Mouse (Mus musculus) heart, postnatal 14 days (tissue): Measurements from ENCODE around the gene Mgat5b. TPM values are rescaled to one million over a fixed set of nuclear protein-coding genes. Genes with fewer than 3 reads are reported as not detected.

Experiments used
- DNase-seq, 2 experiments: peaks; one replicate each; pipeline ENCODE4 v3.0.0; 2021 to 2022
- intact Hi-C: fragments of 180-260 bp; cut with DNase I; formaldehyde crosslinking; loops from one replicate; pipeline ENCODE4 v1.15.1; 2025
- total RNA-seq, 2 experiments: library from RNA; stranded (reverse); gene quantifications; 2 replicates each; pipeline ENCODE4 v1.2.3; 2021

Mgat5b gene
- total RNA-seq, 2 experiments from 2014 or later = 0.12 to 0.26 TPM

DNA sequence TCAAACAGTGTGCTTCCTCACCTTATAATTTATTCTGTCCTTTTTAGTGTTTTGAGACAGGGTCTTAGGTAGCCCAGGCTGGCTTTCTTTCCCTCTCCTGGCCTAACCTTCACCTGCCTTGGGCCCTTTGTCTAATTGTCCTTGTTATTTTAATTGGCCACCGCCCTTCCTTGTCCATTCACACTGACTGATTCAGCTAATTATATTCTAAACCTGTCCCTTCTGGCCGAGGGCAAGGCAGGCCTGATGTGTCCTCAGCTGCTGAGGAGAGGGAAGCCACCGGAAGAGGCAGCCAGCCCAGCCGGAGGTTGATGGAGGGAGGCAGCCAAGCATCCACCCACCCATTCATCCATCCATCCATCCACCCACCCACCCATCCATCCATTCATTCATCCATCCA lies 52.2 kb downstream of the Mgat5b start:
- intact Hi-C loops = no loop called here
- DNase-seq = no peak

DNA sequence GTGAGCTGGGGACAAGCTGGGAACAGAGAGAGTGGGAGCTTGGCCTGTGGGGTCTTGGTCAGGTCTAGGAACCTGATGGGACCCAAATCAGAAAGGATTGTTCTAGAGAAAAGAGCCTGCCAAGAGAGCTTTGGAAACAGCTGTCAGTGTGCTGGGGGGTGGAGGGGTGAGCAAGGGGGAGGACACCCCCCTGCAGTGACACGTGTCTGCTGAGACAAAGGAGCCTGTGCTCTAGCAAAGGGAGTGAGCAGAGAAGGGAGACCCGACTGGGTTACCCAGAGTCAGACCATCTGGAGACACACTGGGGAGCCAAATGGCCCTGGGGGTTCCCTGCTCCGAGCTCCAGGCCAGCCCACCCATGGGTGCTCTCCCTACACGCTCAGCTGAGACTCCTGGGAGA lies 54.2 kb downstream of the Mgat5b start:
- intact Hi-C loops = no loop called here
- no peak for DNase-seq

DNA sequence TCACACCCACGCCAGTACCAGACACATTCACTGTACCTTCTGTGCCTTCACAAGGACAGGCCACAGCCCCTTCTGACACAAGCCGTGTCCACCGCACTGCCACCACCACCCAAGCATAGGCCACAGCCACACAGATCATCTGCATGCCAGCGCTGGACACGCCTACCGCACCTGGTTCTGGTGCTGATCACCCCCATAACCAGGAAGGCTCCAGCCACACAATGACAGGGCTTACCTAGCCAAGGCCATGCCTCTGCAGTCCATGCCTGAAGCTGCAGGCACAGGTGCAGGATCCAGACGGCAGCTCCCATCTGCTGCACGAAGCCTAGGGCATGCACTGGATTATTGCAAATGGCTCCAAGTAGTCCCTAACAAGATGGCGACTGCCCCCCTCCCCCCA lies 54.8 kb downstream of the Mgat5b start:
- intact Hi-C loops = no loop called here
- DNase-seq = no peak

DNA sequence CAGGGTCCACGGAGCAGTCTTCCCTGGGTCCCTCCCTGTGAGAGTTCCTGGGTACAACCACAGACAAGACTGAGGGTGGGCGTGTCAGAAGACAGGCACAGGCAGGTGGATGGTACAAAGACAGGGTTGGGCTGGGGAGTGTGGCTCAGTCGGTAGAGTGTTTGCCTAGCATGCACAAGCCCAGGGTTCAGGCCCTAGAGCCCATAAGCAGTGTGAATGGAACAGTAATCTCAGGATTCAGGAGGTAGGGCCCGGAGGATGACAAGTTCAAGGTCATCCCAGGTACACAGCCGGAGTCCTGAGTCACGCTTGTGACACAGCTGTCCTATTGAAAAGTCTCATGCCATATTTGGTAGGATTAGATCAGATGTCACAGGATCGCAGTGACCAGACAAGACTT lies 55.7 kb downstream of the Mgat5b start:
- DNase-seq = no peak
- intact Hi-C loops = no loop called here

DNA sequence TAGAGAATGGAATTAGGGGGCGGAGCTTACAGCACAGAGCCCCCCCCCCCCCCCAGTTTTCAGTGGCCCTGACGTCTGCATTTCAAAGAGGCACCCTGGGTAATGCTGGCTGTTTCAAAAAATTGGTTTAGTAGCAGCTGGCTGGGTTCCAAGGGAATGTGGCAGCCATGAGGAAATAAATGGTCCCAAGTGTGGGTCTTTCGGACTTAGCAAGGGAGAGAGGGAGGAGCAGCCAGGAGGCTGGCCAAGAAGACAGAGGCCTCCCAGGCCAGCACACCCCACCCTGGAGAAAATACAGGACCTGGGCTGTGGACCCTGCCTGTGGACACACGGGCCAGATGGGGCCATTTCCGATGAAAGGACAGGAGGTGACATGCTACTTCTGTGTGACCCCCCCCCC lies 61.6 kb downstream of the Mgat5b start:
- intact Hi-C loops = no loop called here
- peak in 1 of 2 experiments; percentile 29 for DNase-seq

DNA sequence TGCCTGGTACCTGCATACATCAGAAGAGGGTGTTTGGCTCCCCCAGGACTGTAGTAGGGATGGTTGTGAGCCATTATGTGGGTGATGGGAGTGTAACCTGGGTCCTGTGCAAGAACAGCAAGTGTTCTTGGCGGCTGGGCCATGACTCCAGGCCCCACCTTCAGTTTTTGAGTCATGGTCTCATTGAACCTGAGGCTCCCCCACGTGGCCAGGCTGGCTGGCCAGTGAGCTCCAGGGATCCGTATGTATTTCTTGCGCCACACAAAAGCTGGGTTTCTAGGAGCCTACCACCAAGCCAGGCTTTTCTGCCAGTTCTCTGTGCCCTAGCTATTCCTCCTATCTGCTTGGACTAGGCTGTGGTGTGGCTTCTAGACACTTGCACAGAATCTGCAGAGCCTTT lies 63.9 kb downstream of the Mgat5b start:
- intact Hi-C loops = no loop called here
- no peak for DNase-seq

DNA sequence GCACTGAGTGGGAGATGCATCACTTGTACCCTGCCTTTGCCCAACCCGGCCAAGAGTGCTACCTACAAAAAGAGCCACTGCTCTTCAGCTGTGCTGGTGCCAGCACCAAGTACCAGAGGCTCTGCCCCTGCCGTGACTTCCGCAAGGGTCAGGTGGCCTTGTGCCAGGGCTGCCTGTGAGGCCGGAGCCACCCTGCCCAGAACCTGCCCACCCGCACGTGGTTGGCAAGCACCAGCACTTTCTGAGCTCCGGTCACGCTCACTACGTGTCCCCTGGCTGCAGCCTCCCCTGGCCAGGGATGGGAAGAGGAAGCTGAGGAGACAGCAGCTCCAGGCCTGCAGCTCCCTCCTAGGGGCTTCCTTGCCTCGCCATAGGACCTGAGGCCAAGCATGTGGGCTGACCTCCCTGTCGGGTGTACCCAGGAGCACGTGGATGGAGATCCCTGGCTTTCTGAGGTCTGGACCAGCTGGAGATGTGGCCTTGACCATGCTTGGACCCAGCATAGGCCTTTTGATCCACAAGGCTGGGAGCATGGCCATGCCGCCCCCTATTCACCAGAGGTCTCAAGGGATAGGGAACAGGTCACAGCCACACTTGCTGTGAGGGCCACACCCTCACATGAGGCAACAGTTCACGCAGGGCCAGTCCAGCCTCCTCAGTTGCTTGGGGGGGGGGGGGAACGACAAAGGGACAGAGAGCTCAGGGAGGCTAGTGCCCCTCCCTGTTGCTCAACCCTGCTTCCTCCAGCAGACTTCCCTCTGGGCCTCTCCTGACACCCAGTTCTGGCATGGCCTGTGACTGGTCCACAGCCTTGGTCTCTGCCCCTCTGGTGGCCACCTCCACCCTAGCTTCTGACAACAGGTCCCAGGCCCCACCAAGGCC lies 67.1 kb downstream of the Mgat5b start:
- intact Hi-C loops = no loop called here
- DNase-seq = peak; percentile 16 to 20

DNA sequence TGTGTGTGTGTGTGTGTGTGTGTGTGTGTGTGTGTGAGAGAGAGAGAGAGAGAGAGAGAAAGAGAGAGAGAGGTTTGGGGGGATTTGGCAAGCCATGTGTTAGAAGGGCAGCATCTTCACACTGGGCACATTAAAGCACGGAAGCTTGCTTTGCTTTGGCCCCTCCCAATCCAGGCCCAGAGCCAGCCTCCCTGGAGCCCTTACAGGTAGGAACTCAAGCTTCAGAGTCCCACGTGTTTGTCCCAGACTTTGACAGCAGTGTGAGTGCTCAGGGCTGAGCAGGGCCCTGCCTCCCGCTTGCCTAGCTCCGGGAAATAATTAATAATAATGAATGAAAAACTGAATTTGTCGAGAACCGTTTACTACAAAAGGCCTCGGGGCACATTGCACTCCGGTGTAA lies 69.5 kb downstream of the Mgat5b start:
- intact Hi-C loops = no loop called here
- DNase-seq = no peak

DNA sequence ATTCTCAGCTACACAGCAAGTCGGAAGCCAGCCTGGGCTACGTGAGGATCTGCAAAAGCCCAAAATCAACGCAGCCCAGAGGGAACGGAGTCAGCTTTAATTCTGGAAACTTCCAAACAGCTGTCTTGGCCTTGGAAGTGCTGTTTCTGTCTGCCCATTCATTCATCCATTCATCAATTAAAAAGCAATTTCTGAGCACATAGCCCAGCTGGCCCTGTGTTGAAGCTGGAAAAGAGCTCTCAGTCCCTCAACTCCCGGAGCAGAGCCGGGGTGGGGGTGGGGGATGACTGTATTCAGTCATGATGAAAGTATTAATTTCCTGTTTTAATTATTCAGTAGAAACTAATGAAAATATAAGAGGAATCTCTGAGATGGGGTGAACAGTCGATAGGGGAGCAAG lies 71.6 kb downstream of the Mgat5b start:
- DNase-seq = no peak
- intact Hi-C loops = no loop called here

DNA sequence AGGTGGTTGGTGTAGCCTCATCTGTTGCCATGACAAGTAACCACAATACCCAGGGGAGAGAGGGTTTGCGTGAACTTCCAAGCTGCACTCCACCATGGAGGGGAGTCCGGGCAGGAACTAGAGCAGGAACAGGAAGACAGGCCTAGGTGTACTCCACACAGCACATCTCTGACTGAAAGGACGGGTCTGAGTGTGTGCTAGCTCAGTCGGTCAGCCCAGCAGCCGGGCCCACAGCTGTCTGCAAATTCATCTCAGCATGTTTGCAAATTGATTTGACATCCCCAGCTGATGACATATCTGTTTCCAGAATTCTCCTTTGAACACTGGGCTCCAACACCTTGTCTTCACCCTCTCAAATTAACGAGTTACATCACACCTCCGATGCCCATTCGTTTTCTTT lies 72.7 kb downstream of the Mgat5b start:
- DNase-seq = no peak
- intact Hi-C loops = no loop called here

DNA sequence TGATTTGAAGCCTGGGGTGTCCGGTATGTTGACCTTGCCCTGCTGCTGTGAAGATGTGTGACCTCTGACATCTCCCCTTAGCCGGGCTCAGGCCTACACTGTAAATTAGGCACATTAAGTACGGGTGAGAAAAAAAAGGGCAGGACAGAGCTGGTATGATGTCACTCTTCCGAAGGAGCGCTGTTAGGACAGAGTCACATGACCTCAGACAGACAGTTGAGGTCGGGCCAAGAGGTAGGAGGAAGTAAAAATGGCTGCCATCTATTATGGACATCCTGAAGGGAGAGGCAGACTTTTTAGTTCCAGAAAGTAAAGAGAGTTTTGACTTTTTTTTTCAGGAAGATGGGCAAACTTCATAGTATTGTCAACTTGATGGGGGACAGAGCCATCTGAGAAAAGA lies 73.3 kb downstream of the Mgat5b start:
- no peak for DNase-seq
- intact Hi-C loops = no loop called here

DNA sequence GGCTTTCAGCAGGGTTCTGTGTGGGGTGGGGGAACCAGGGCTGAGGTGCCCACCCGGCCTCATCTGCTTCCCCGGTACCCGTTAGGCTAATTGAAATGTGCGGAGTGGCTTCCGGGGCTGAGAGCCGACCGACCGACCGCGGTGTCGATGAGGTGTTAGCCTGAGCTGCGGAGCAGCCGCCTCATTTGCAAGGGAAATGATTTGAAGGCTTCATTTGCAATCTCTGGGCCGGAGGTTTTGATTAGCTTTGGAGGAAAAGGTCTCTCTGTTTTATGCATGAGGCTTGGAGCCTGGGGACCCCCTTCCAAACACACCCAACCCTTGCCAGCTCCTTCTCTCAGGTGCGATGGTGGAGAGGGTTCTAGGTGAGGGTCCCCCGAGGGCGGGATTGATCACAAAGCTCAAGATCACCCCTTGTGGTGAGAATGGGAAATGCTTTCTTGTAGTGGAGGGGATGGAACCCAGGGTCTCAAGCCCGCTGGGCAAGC lies 75.5 kb downstream of the Mgat5b start:
- peak in 1 of 2 experiments; percentile 42 for DNase-seq
- intact Hi-C loops = loop anchor here (2.0 kb wide), 1 partner anchor 75 kb away; the partner anchor contains the start of gene Mgat5b

DNA sequence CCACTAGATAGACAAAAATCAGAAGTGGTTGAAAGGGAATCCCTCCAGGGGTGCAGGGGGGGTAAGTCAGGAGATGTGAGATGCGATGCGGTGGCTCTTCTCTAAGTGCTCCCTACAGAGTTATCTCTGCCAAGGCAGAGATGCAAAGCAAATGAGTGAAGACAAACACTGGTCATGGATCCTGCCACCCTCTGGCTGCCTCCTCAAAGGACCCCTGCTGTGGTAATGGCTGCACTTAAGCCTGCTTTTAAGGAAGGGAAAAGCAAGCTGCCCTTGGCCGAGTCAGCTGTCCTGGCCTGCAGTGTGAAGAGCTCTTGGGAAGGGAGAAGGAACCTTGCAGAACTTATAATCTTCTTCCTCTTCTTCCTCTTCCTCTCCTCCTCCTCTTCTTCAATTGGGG lies 78.3 kb downstream of the Mgat5b start:
- DNase-seq = no peak
- intact Hi-C loops = no loop called here

DNA sequence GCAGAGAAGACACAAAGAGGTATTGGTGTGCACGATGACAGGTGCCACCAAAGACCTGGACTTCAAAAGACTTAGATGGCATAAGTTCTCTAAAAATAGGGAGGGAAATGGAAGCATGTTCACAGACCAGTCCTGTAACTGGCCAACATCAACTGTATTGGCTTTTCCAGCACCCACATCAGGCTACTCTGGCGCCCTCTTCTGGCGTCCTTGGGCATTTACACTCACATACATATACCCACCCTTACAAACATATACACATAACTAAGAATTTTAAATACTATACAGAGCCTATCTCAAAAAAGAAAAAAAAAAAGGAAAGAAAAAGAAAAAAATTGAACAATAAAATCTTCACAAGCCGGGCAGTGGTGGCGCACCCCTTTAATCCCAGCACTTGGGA lies 80.3 kb downstream of the Mgat5b start:
- intact Hi-C loops = no loop called here
- DNase-seq = no peak

DNA sequence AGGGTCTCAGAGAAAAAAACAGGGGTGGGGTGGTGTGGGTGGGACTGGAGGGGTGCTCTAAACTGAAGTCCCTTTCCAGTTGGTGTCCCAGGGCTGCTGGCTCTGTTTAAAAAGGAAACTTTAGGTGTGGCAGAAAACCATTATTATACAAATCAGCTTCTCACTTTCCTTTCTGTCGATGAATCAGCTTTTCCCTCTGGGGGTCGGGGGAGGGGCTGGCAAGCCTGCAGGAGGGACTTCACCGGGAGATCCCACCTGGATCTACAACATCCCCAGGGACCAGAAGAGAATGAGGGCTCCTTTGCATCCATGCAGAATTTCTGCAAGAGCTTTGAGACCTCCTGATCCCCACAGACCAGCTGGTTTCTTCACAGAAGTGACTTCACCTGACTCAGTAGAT lies 81.6 kb downstream of the Mgat5b start:
- intact Hi-C loops = no loop called here
- DNase-seq = no peak

DNA sequence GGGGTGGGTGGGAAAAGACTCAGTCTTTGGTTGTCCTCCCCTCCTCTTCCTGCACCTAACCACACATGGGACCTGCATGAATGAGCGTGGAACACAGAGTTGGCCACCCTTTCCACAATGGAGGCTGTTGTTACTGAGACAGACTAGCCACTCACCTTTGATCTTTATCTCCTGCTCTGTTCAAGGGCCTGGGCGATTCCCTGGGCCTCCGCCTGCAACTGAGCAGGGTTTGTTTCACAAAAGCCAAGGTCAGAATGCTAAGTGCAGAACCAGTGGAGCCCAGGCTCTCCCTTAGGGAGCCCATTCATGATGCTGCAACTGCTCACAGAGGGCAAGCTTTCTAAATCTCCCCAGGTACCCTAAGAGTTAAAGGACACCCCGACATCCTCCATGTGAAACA lies 83.1 kb downstream of the Mgat5b start:
- intact Hi-C loops = no loop called here
- no peak for DNase-seq

DNA sequence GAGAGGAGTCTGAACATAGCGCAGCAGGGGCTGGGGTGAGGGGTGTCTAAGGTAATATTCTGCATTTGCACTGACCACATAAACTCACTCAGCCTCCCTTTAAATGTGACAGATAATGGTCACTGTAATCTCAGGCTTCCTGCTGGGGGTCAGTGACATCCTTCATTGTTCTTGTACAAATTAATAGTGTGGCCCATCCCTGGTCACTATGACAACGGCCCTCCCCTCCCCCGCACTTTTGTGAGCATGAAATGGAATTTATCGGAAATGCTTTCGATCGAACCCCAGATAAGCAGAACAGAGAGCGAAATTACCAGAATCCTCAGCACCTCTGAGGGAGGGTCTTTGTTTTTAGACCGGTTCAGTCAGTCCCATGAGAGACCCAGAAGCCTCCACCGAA lies 84.8 kb downstream of the Mgat5b start:
- no peak for DNase-seq
- intact Hi-C loops = no loop called here

DNA sequence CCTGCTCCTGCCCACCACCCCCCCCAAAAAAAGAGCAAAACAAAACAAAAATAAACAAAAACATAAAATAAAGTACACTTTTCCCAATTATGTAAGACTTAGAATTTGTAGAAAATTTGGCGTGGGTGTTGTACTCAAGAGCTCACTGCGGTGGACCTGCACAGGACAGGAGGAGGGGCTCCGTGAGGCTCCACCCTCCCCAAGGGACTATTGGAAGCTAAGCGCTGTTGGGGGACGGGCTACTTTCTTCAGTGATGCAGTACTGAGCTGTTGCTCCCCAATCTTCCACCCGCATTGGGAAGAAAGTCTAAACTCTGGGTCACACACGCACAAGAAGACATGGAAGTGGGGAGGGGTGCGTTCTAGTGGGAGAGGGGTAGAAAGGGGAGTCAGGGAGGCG lies 85.6 kb downstream of the Mgat5b start:
- intact Hi-C loops = no loop called here
- no peak for DNase-seq

DNA sequence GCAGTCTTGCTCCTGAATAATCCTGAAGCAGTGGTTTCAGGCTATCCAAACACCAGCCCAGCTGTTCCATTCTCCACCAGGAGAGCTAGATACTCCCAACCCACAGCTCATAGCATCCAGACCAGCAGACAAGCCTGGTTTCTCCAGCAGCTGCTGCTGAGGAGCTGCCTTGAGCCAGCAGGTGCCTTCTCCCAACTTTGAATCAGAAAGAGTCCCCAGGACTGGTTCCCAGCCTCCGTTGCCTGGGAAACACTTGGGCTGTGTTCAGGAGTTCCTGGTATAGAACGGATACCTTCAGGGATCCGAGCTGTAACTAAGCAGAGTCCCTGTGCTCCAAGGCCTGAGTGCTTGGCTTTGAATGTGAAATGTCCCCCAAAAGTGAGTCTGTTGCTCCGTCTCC lies 98.8 kb downstream of the Mgat5b start:
- intact Hi-C loops = no loop called here
- DNase-seq = no peak

DNA sequence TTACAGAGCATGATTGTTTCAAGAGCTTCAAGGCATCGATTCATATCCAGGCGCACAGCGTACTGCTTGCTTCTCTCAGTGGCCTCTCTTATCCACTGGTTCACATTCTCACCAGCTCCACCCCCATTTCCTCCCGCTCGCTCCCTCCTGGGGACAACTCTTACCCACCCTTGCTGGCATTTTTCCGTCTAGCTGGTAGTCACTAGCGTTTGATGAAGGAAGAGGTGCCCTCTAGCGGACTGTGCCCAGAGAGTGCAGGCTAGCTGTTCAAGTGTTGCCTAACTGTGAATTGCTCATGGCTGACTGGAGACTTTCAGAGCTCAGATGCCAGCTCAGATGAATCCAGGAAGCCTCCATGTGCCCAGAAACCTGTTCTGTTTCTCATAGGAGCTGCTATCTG lies 99.7 kb downstream of the Mgat5b start:
- intact Hi-C loops = loop anchor here (1.0 kb wide), 1 partner anchor 100 kb away; the partner anchor contains the start of gene Mgat5b

DNA sequence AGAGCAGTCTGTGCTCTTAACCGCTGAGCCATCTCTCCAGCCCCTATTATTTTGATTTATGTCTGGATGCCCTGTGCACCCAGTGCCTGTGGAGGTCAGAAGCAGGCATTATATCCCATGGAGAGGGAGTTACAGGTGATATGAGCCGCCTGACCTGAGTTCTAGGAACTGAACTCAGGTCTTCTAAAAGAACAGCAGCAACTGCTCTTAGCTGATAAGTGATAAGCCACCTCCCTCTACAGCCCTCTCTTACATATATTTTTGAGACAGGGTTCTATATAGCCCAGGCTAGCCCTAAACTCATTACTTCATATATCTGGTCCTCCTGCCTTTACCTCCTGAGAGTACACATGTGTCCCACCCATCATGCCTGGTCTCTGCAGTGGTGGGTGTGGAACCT lies 102.4 kb downstream of the Mgat5b start:
- intact Hi-C loops = no loop called here
- DNase-seq = no peak

More for the DNA sequence above, 99.7 kb downstream of the Mgat5b start:
- DNase-seq = peak; percentile 48 to 70

DNA sequence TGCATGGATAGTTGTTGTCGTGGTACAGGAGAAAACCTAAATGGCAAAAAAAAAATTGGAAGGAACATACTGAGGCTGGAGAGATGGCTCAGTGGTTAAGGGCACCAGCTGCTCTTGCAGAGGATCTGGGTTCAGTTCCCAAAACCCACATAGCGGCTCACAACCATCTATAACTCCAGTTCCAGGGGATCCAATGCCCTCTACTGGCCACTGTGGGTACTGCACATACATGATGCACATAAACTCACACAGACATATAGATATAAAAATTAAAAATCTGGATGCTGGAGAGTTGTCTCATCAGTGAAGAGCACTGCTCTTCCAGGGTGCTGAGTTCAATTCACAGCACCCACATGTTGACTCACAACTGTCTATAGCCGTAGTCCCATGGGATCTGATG lies 104.9 kb downstream of the Mgat5b start:
- DNase-seq = no peak
- intact Hi-C loops = no loop called here
